Mouse (Mus musculus) E14TG2a.4 (cell line): ENCODE measurements around the gene Defb23.

Experiments
- CTCF ChIP-seq: conservative IDR thresholded peaks from 2 replicates; pipeline ENCODE4 v1.5.1; 2014; ENCODE audit warnings: low read length
- NANOG ChIP-seq: IDR thresholded peaks from 2 replicates; pipeline ENCODE4 v1.6.1; 2014; ENCODE audit warnings: borderline replicate concordance, low read length, mixed read lengths

GRCm38 (mm10) chr2:152412526-152413157, 51.8 kb downstream of the Defb23 start:
- TF ChIP-seq CTCF (no peak), NANOG (no peak)
